Mouse (Mus musculus): ENCODE results near the gene H6pd. TPM values are rescaled to one million over a fixed set of nuclear protein-coding genes. Genes with fewer than 3 reads are reported as not detected.
"Not testable (repeated sequence)": the region's sequence is repeated elsewhere in the genome, so short reads cannot be mapped to it uniquely, and the experiment has no call there.

Gene H6pd
- 3.7 and 4.0 TPM in 2 replicates for polyA plus RNA-seq (2016; fragmentation: Nextera tagmentation; extraction: Ambion mirVana)

- Histone ChIP-seq H3K4me3 (peak within 1 kb of the TSS; percentile 80), H3K27me3 (ENCODE audit: low read depth, poor library complexity, severe bottlenecking) (peaks cover 15% of the 10 kb centered on the region), H3K4me1 (peaks cover 27% of the 10 kb centered on the region), H3K27ac (replicated peaks) (peak within 1 kb of the TSS; percentile 95), H3K9me3 (replicated peaks) (no peaks in the 10 kb centered on the region), H3K36me3 (no peaks in the 10 kb centered on the region)
- 6% methylated on average over 46 of the region's 52 CpGs for WGBS
- peak; percentile 89 for DNase-seq (ENCODE audit: low spot score)
Observed at GRCm38 (mm10) chr4:150008853-150009586, at the start of gene H6pd. Gene H6pd, minus strand, starts transcription at chr4:150009023.

GRCm38 (mm10) chr4:150057722-150058121 lies 48.9 kb upstream of the H6pd start:
- Histone ChIP-seq H3K27ac (replicated peaks) (no peak overlapping the region), H3K27me3 (ENCODE audit: low read depth, poor library complexity, severe bottlenecking) (peaks cover 14% of the 10 kb centered on the region), H3K4me1 (peaks cover 6% of the 10 kb centered on the region; the same call in 1 of the 2 replicates), H3K4me3 (no peak overlapping the region), H3K36me3 (no peaks in the 10 kb centered on the region), H3K9me3 (replicated peaks) (no peaks in the 10 kb centered on the region)
- no peak for DNase-seq (ENCODE audit: low spot score)
- WGBS: 92% methylated on average over 12 of the region's 12 CpGs

GRCm38 (mm10) chr4:150056171-150056570 lies 47.3 kb upstream of the H6pd start:
- no peak overlapping the region for H3K27ac ChIP-seq (replicated peaks)
- no peaks in the 10 kb centered on the region for H3K36me3 ChIP-seq
- H3K4me1 ChIP-seq: peaks cover 6% of the 10 kb centered on the region; the same call in 1 of the 2 replicates
- H3K9me3 ChIP-seq (replicated peaks): no peaks in the 10 kb centered on the region
- 89% methylated on average over 7 of the region's 7 CpGs for WGBS
- H3K4me3 ChIP-seq: no peak overlapping the region
- no peak for DNase-seq (ENCODE audit: low spot score)
- peaks cover 18% of the 10 kb centered on the region for H3K27me3 ChIP-seq (ENCODE audit: low read depth, poor library complexity, severe bottlenecking)

GRCm38 (mm10) chr4:150052380-150052779 lies 43.6 kb upstream of the H6pd start:
- Histone ChIP-seq H3K27me3 (ENCODE audit: low read depth, poor library complexity, severe bottlenecking) (peaks cover 47% of the 10 kb centered on the region), H3K4me3 (no peak overlapping the region)
- 96% methylated on average over 3 of the region's 3 CpGs for WGBS

GRCm38 (mm10) chr4:150051514-150051913 lies 42.7 kb upstream of the H6pd start:
- H3K4me1 ChIP-seq: peaks cover 32% of the 10 kb centered on the region
- WGBS: 76% methylated on average over 8 of the region's 8 CpGs
- H3K27ac ChIP-seq (replicated peaks): no peak overlapping the region
- H3K4me3 ChIP-seq: no peak overlapping the region
- H3K27me3 ChIP-seq (ENCODE audit: low read depth, poor library complexity, severe bottlenecking): peaks cover 56% of the 10 kb centered on the region
- no peaks in the 10 kb centered on the region for H3K36me3 ChIP-seq
- no peak for DNase-seq (ENCODE audit: low spot score)
- H3K9me3 ChIP-seq (replicated peaks): no peaks in the 10 kb centered on the region

More at GRCm38 (mm10) chr4:150052380-150052779, 43.6 kb upstream of the H6pd start:
- peaks cover 30% of the 10 kb centered on the region for H3K4me1 ChIP-seq
- DNase-seq (ENCODE audit: low spot score): no peak
- H3K36me3 ChIP-seq: no peaks in the 10 kb centered on the region
- no peaks in the 10 kb centered on the region for H3K9me3 ChIP-seq (replicated peaks)
- H3K27ac ChIP-seq (replicated peaks): no peak overlapping the region

GRCm38 (mm10) chr4:150049564-150050226 lies 40.9 kb upstream of the H6pd start:
- no peak for DNase-seq (ENCODE audit: low spot score)
- Histone ChIP-seq H3K27ac (replicated peaks) (no peak overlapping the region), H3K4me3 (peak overlapping the region; percentile 60), H3K9me3 (replicated peaks) (no peaks in the 10 kb centered on the region), H3K4me1 (peaks cover 32% of the 10 kb centered on the region), H3K36me3 (no peaks in the 10 kb centered on the region), H3K27me3 (ENCODE audit: low read depth, poor library complexity, severe bottlenecking) (peaks cover 73% of the 10 kb centered on the region)
- 24% methylated on average over 13 of the region's 13 CpGs for WGBS

- 24% methylated on average over 15 of the region's 15 CpGs for WGBS
- Histone ChIP-seq H3K9me3 (replicated peaks) (no peaks in the 10 kb centered on the region), H3K27me3 (ENCODE audit: low read depth, poor library complexity, severe bottlenecking) (peaks cover 77% of the 10 kb centered on the region), H3K4me1 (peaks cover 32% of the 10 kb centered on the region), H3K4me3 (peak overlapping the region; percentile 60), H3K36me3 (no peaks in the 10 kb centered on the region), H3K27ac (replicated peaks) (peak overlapping the region; percentile 74)
- no peak for DNase-seq (ENCODE audit: low spot score)
Observed at GRCm38 (mm10) chr4:150049157-150049513, 40.3 kb upstream of the H6pd start.

- Histone ChIP-seq H3K4me3 (peak overlapping the region; percentile 60), H3K27ac (replicated peaks) (peak overlapping the region; percentile 74), H3K9me3 (replicated peaks) (no peaks in the 10 kb centered on the region), H3K27me3 (ENCODE audit: low read depth, poor library complexity, severe bottlenecking) (peaks cover 77% of the 10 kb centered on the region), H3K36me3 (no peaks in the 10 kb centered on the region), H3K4me1 (peaks cover 32% of the 10 kb centered on the region)
- under 1% methylated on average over 48 of the region's 49 CpGs for WGBS
- peak; percentile 59 for DNase-seq (ENCODE audit: low spot score)
Observed at GRCm38 (mm10) chr4:150048478-150049156, 39.8 kb upstream of the H6pd start.

GRCm38 (mm10) chr4:150048038-150048437 lies 39.2 kb upstream of the H6pd start:
- peaks cover 32% of the 10 kb centered on the region for H3K4me1 ChIP-seq
- peak overlapping the region; percentile 60 for H3K4me3 ChIP-seq
- H3K36me3 ChIP-seq: no peaks in the 10 kb centered on the region
- peaks cover 77% of the 10 kb centered on the region for H3K27me3 ChIP-seq (ENCODE audit: low read depth, poor library complexity, severe bottlenecking)
- peak; percentile 56 for DNase-seq (ENCODE audit: low spot score)
- 1% methylated on average over 20 of the region's 20 CpGs for WGBS
- H3K27ac ChIP-seq (replicated peaks): peak overlapping the region; percentile 74; the same call in 1 of the 2 replicates
- no peaks in the 10 kb centered on the region for H3K9me3 ChIP-seq (replicated peaks)

- Histone ChIP-seq H3K27me3 (ENCODE audit: low read depth, poor library complexity, severe bottlenecking) (peaks cover 50% of the 10 kb centered on the region), H3K27ac (replicated peaks) (no peak overlapping the region), H3K36me3 (no peaks in the 10 kb centered on the region), H3K4me3 (no peak overlapping the region), H3K9me3 (replicated peaks) (no peaks in the 10 kb centered on the region), H3K4me1 (peaks cover 14% of the 10 kb centered on the region)
- no peak for DNase-seq (ENCODE audit: low spot score)
- WGBS: 91% methylated on average over 9 of the region's 9 CpGs
Observed at GRCm38 (mm10) chr4:150043591-150043990, 34.8 kb upstream of the H6pd start.

GRCm38 (mm10) chr4:150041346-150042110 lies 32.7 kb upstream of the H6pd start:
- Histone ChIP-seq H3K27ac (replicated peaks) (no peak overlapping the region), H3K4me1 (no peaks in the 10 kb centered on the region), H3K9me3 (replicated peaks) (no peaks in the 10 kb centered on the region), H3K36me3 (no peaks in the 10 kb centered on the region), H3K4me3 (no peak overlapping the region), H3K27me3 (ENCODE audit: low read depth, poor library complexity, severe bottlenecking) (peaks cover 41% of the 10 kb centered on the region)
- 82% methylated on average over 10 of the region's 10 CpGs for WGBS
- DNase-seq (ENCODE audit: low spot score): no peak

- H3K4me3 ChIP-seq; H3K4me1 ChIP-seq; H3K36me3 ChIP-seq; H3K9me3 ChIP-seq (replicated peaks); H3K27ac ChIP-seq (replicated peaks); DNase-seq (ENCODE audit: low spot score): not testable (repeated sequence)
- peaks cover 41% of the 10 kb centered on the region for H3K27me3 ChIP-seq (ENCODE audit: low read depth, poor library complexity, severe bottlenecking)
- WGBS: 73% methylated on average over 1 of the region's 1 CpGs
Observed at GRCm38 (mm10) chr4:150040856-150041255, 32.0 kb upstream of the H6pd start.
